Mouse (Mus musculus) embryo, embryonic 10.5 days (tissue): ENCODE results near the gene Ttll6.

Experiments used
- DNase-seq: peaks from one replicate; pipeline ENCODE4 v3.0.0-alpha.2; 2015; ENCODE audit warnings: low spot score

Ttll6 gene

GRCm38 (mm10) chr11:96194961-96195640 is 61.5 kb downstream of the Ttll6 start:
- no peak for DNase-seq

GRCm38 (mm10) chr11:96195769-96196280 is 62.2 kb downstream of the Ttll6 start:
- DNase-seq = no peak

- peak; percentile 79 for DNase-seq
Observed at GRCm38 (mm10) chr11:96198642-96199041, 65.1 kb downstream of the Ttll6 start.

- DNase-seq = no peak
Observed at GRCm38 (mm10) chr11:96199181-96200086, 65.8 kb downstream of the Ttll6 start.

- DNase-seq = no peak
Observed at GRCm38 (mm10) chr11:96200183-96200655, 66.6 kb downstream of the Ttll6 start.

- DNase-seq = no peak
Observed at GRCm38 (mm10) chr11:96201741-96202140, 68.2 kb downstream of the Ttll6 start.

GRCm38 (mm10) chr11:96202401-96203081 is 69.0 kb downstream of the Ttll6 start:
- peak; percentile 61 for DNase-seq

GRCm38 (mm10) chr11:96203182-96203788 is 69.7 kb downstream of the Ttll6 start:
- DNase-seq = peak; percentile 61

GRCm38 (mm10) chr11:96203789-96204186 is 70.2 kb downstream of the Ttll6 start:
- peak; percentile 65 for DNase-seq

- no peak for DNase-seq
Observed at GRCm38 (mm10) chr11:96204351-96204750, 70.8 kb downstream of the Ttll6 start.

GRCm38 (mm10) chr11:96205426-96206131 is 72.0 kb downstream of the Ttll6 start:
- peak; percentile 44 for DNase-seq
